Mouse (Mus musculus) bone marrow macrophage, adult 2 months (primary cell): ENCODE results near the gene D1Pas1.

Experiments used
- CTCF ChIP-seq: IDR thresholded peaks from 2 replicates; pipeline ENCODE4 v1.5.1; 2012; ENCODE audit warnings: low read depth, mild to moderate bottlenecking, low read length, moderate library complexity
- POLR2A ChIP-seq: IDR thresholded peaks from 2 replicates; pipeline ENCODE4 v1.6.1; 2012; ENCODE audit warnings: mild to moderate bottlenecking, low read depth, low read length, borderline replicate concordance

- TF ChIP-seq CTCF: no peak
- TF ChIP-seq POLR2A: no peak
Measured at GRCm38 (mm10) chr1:187011601-187012000, 44.4 kb downstream of the D1Pas1 start.
